Mouse (Mus musculus) layer of hippocampus, postnatal 25 days (tissue): Measurements from ENCODE around the gene Pgam2. TPM values are rescaled to one million over a fixed set of nuclear protein-coding genes. Genes with fewer than 3 reads are reported as not detected.
"Not testable (repeated sequence)": the region's sequence is repeated elsewhere in the genome, so short reads cannot be mapped to it uniquely, and the experiment has no call there.

Experiments
- DNase-seq, 2 experiments: peaks; one replicate each; pipeline ENCODE4 v3.0.0; 2022; ENCODE audit warnings: mixed read lengths in 2 of 2, low spot score in 1 of 2; ENCODE audit errors: extremely low spot score in 1 of 2
- total RNA-seq, 2 experiments: library from RNA; stranded (reverse); gene quantifications; 2 replicates each; pipeline ENCODE4 v1.2.3; 2021

Gene Pgam2
- total RNA-seq, 2 experiments from 2014 or later, result 16.4 to 17.2 TPM

GRCm38 (mm10) chr11:5809487-5809886 is 6.0 kb upstream of the Pgam2 start:
- DNase-seq, result not testable (repeated sequence)

- DNase-seq, result no peak
These were observed 4.4 kb upstream of the Pgam2 start for GRCm38 (mm10) chr11:5807956-5808355.

- DNase-seq, result no peak
These were observed 2.2 kb upstream of the Pgam2 start for GRCm38 (mm10) chr11:5805711-5806110.

GRCm38 (mm10) chr11:5804174-5804573 is 641 bp upstream of the Pgam2 start:
- DNase-seq, result no peak

GRCm38 (mm10) chr11:5802457-5803217 is 896 bp downstream of the Pgam2 start:
- DNase-seq, result no peak

- DNase-seq, result no peak
These were observed 1.5 kb downstream of the Pgam2 start for GRCm38 (mm10) chr11:5802005-5802404.

- no peak for DNase-seq
These were observed 2.0 kb downstream of the Pgam2 start for GRCm38 (mm10) chr11:5801511-5801910.

GRCm38 (mm10) chr11:5799621-5800490 is 3.7 kb downstream of the Pgam2 start:
- no peak for DNase-seq

GRCm38 (mm10) chr11:5797928-5798327 is 5.6 kb downstream of the Pgam2 start:
- DNase-seq, result no peak

- no peak for DNase-seq
These were observed 6.2 kb downstream of the Pgam2 start for GRCm38 (mm10) chr11:5797371-5797770.

GRCm38 (mm10) chr11:5796939-5797338 is 6.6 kb downstream of the Pgam2 start:
- DNase-seq, result no peak

GRCm38 (mm10) chr11:5795706-5796105 is 7.8 kb downstream of the Pgam2 start:
- DNase-seq, result peak in 1 of 2 experiments; percentile 33

GRCm38 (mm10) chr11:5795290-5795689 is 8.2 kb downstream of the Pgam2 start:
- no peak for DNase-seq

- DNase-seq, result no peak
These were observed 13.1 kb downstream of the Pgam2 start for GRCm38 (mm10) chr11:5790431-5790830.

- no peak for DNase-seq
These were observed 13.7 kb downstream of the Pgam2 start for GRCm38 (mm10) chr11:5789754-5790333.

GRCm38 (mm10) chr11:5789071-5789753 is 14.3 kb downstream of the Pgam2 start:
- DNase-seq, result no peak

GRCm38 (mm10) chr11:5788056-5789014 is 15.2 kb downstream of the Pgam2 start, which contains the start of gene Dbnl:
Dbnl (plus strand) TSS chr11:5788488.
- peak; percentile 84 to 87 for DNase-seq

GRCm38 (mm10) chr11:5787671-5788055 is 15.9 kb downstream of the Pgam2 start:
- DNase-seq, result no peak

- DNase-seq, result no peak
These were observed 17.8 kb downstream of the Pgam2 start for GRCm38 (mm10) chr11:5785732-5786131.
